Mouse (Mus musculus): ENCODE results near the gene Ppfia2. TPM values are rescaled to one million over a fixed set of nuclear protein-coding genes. Genes with fewer than 3 reads are reported as not detected.
A peak's percentile ranks its signal among the peaks of the same experiment; 100 is the strongest.

The Ppfia2 gene
- 100 to 1,000 TPM; 117 to 125 TPM for total RNA-seq (2021)
- long read RNA-seq, experiment 1, full-length matches to known transcripts: 1 of 10 reads
- long read RNA-seq, experiment 1, partial matches to known transcripts: 3 of 10 reads
- long read RNA-seq, experiment 1, other reads (novel, unspliced or antisense): 6 of 10 reads
- long read RNA-seq, experiment 2, full-length matches to known transcripts: 1 of 20 reads
- long read RNA-seq, experiment 2, partial matches to known transcripts: 7 of 20 reads
- long read RNA-seq, experiment 2, other reads (novel, unspliced or antisense): 12 of 20 reads

GRCm38 (mm10) chr10:106469855-106470532 is at the start of gene Ppfia2:
Gene Ppfia2, plus strand, starts transcription at chr10:106470339.
- peak; percentile 73 to 77 for DNase-seq (ENCODE audit: low spot score in 2 of 2)

DNA sequence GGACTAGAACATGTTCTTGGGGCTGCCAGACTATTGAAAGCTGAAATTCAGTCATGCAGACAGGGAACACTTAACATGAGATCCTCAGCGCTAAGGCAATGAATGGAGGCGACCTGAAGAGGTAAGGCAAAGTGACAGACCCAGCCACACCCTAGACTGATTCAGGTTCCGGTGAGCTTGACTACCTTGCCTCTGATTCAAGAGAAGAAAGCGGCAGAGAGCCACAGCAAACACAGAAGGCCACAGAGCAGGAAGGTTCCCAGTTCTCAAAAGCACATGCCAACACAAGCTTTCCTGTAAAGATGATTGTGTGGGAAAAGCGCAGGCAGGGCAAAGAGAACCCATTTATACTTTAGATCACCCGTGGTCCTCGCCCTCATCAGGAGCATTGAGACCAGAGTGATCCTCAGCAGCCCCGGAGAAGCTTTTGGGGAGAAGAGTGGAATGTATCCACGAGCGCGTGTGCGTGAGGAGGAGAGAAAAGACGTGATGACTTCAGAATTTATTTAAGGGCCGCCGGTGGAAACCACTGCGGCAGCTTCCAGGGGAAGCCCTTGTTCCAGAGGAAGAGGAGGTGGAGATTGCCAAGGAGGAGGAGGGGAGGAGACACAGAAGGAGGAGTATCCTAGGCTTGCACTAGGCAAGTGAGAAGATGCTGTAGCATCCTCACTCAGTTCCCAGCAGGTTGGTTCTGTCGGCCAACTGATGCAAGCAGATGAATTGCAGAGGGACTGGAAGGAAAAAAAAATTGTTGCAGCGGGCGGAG is 1.0 kb upstream of the Ppfia2 start:
- peak; percentile 73 to 79 for DNase-seq (ENCODE audit: low spot score in 2 of 2)

GRCm38 (mm10) chr10:106470533-106471205 is 530 bp downstream of the Ppfia2 start:
- DNase-seq (ENCODE audit: low spot score in 2 of 2): peak; percentile 12 to 18

DNA sequence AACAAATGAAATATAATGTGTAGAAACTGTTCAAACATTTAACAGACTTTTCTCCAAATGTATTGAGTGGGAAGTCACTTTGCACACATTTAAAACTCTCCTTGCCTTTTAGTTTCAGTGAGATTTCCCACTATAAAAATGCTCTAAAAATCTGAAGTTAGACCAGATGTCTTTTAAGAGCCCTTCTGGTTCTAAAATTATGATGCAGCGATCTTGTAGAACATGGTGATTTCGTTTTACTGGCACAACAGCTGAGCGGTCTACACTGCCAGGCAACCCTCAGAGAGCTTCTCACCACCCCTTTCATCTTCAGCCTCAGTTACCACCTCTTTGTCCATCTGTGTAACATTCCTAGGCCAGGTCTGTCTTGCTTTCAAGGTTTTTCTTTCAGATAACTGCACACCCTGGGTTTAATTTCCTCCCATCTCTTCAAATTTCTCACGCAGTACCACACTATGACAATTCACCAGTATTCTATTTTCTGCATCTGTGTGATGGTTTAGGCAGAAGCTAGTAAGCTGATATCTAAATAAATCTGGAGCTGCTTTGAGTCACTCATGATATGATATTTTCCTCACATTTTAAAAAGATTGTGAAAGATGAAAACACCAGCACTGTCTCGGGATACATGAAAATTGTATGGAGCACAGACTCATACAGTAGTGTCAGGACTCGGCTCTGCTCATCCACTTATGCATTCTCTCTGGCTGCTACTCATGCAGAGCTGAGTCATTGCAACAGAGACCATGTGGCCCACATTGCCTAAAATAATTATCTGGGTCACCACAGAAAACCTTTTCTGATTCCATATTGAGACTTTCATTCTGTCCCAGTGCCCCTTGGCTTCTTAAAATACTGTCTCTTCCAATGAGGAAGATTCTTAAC is 39.4 kb downstream of the Ppfia2 start:
- peak; percentile 16 to 39 for DNase-seq (ENCODE audit: low spot score in 2 of 2)

DNA sequence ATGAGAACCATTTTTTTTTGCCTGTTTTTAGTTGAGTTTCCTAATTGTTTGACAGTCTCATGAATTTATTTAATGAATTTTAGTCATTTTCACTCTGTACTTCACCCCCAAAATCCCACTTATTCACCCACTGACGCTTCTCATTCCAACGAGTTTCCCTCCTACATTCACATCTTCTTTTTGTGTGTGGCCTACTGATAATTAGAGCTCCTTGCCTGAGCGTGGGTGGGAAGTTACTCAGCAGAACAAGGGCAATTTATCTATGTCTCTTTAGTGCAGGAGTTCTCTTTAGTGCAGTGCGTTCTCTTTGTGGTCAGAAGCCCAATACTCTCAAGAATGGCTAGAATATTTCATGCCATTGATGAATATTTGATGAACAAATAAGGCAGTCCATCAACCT is 95.9 kb downstream of the Ppfia2 start:
- DNase-seq (ENCODE audit: low spot score in 2 of 2): peak in 1 of 2 experiments; percentile 27

DNA sequence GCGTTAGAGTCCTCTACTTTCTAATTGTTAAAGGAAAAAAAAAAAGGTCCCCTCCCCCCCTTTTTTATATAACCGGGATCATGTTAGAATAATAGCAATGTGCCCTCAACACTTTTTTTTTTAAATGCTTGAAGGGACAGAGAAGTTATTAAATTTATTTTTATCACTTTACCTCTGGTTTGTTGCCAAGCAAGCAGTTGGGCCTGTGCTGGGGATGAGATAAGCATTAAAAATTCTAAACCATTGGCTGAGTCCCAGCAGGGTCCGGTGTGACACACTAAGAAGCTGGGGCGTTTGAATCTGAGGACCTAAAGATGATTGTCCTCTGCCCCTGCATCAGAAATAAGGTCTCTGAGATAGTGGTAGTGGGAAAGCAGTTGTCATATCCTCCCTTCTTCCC is 114.9 kb downstream of the Ppfia2 start:
- DNase-seq (ENCODE audit: low spot score in 2 of 2): no peak

- DNase-seq (ENCODE audit: low spot score in 2 of 2): peak in 1 of 2 experiments; percentile 67
These were observed 115.4 kb downstream of the Ppfia2 start for GRCm38 (mm10) chr10:106585476-106586080.

- DNase-seq (ENCODE audit: low spot score in 2 of 2): no peak
These were observed 117.7 kb downstream of the Ppfia2 start for GRCm38 (mm10) chr10:106587817-106588216.

DNA sequence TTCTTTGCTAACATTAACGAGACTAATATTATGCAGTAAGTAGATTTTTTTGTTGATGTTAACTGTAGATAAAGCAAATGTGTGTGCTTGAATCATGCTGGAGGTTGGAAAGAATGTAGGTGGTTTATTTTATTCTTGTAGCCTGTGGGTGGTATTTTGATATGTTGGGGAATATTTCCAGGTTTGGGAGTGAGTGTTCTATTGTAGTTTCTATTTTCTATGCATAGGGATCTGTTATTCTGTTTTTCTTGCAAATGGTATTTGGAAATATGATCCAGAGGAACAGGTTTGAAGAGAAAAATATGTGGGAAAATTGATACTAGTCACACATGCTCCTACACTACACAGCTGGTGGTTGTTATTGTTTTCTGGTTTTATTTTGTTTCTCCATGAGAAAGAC is 120.8 kb downstream of the Ppfia2 start:
- DNase-seq (ENCODE audit: low spot score in 2 of 2): peak in 1 of 2 experiments; percentile 68

DNA sequence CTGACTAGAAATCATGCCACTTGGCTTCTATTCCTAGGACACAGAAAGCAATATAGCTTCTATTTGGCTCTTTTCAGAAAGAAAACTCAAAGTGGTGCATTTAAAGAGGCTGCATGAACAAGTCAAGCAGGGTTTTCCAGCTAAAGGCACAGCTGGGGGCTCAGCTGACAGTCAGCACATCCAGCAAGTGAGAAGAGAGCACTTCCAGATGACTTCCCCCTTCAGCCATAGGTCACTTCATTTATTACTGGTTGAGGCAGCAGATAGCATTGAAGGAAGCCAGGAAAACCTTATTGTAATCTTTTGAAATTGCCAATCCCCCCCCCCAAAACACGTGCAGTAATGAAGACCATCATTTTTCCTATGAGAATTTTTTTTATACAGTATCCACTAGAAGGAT is 126.8 kb downstream of the Ppfia2 start:
- no peak for DNase-seq (ENCODE audit: low spot score in 2 of 2)

GRCm38 (mm10) chr10:106603319-106603898 is 133.3 kb downstream of the Ppfia2 start:
- no peak for DNase-seq (ENCODE audit: low spot score in 2 of 2)

GRCm38 (mm10) chr10:106609177-106609981 is 139.2 kb downstream of the Ppfia2 start:
- DNase-seq (ENCODE audit: low spot score in 2 of 2): peak in 1 of 2 experiments; percentile 74

DNA sequence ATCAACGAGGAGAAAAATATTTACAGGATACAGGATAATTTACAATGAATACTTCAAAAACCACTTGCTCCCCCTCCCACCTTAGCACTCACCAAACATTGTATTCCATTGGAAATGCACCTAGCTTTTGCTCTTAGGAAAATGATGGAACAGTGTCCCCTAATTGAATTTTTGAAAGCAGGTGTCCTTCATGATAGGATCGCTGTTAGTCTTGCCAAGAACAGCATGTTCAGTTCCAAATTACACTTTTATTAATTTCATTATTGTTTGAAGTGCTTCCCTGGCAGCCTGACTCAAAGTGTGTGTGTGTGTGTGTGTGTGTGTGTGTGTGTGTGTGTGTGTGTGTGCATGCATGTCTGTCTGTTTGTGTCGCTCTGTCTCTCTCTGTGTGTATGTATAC is 140.1 kb downstream of the Ppfia2 start:
- DNase-seq (ENCODE audit: low spot score in 2 of 2): peak in 1 of 2 experiments; percentile 56

DNA sequence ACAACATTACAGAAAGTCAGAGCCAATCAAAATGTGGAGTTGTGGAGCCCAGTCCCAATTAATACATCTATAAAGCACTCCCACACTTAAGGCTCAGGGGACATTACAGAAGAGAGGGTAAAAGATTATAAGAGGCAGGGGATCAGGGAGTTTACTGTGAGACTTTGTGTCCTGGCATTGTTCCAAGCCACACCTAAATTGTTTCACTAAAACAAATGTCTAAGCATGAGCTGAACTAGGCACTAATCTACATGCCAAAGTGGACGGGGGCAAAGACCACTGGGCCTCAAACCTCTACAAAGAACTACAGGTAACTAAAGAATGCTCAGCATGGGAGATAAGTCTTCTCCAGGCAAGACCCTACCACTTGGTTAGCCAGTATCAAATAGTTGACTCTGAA is 148.1 kb downstream of the Ppfia2 start:
- DNase-seq (ENCODE audit: low spot score in 2 of 2): no peak

DNA sequence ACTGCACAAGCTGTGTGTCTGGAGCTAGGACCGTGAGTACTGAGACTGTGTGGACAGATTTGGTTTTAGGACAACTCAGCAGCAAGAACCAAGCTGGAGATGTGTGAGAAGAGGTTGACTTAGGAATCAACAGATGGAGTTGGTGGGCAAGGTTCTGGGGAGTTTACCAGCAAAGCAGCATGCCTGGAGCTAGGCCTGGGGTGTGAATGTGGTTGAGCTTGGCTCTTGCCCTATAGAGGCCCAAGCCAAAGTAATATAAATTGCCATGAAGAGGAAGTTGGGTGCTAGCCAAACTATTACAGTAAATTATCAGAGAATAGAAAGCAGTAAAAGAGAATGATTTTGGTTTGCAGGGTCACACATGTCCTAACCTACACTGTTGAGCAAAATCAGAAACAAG is 150.8 kb downstream of the Ppfia2 start:
- no peak for DNase-seq (ENCODE audit: low spot score in 2 of 2)

- no peak for DNase-seq (ENCODE audit: low spot score in 2 of 2)
These were observed 153.2 kb downstream of the Ppfia2 start for GRCm38 (mm10) chr10:106623342-106623741.

- DNase-seq (ENCODE audit: low spot score in 2 of 2): peak in 1 of 2 experiments; percentile 80
These were observed 162.2 kb downstream of the Ppfia2 start for GRCm38 (mm10) chr10:106632171-106632935.

GRCm38 (mm10) chr10:106633898-106634297 is 163.8 kb downstream of the Ppfia2 start:
- no peak for DNase-seq (ENCODE audit: low spot score in 2 of 2)
